In genomic region chr9:65133739-65134138, GRCm38 (mm10) we compare ENCODE assay signal across 7 mouse cellular contexts. TPM values are rescaled to one million over a fixed set of nuclear protein-coding genes. Genes with fewer than 3 reads are reported as not detected.
DNase-seq lines count a peak whose midpoint lies in the region; ATAC-seq lines count a peak whose summit lies in the region.

No protein-coding gene starts in this region.

- peak; percentile 45 for ATAC-seq in intestine, embryonic 14.5 days (replicated peaks; ENCODE audit: low FRiP score, low TSS enrichment, low read depth)

- H3K36me3 ChIP-seq in intestine, embryonic 14.5 days (ENCODE audit: control insufficient read depth, insufficient read depth, low read length) = peaks cover 58% of the 10 kb centered on the region

- H3K9me3 ChIP-seq in intestine, embryonic 14.5 days (ENCODE audit: control insufficient read depth, low read length) = no peaks in the 10 kb centered on the region

- no peaks in the 10 kb centered on the region for H3K4me1 ChIP-seq in intestine, embryonic 14.5 days (replicated peaks; ENCODE audit: control insufficient read depth, insufficient read depth, low read length)

- H3K4me3 ChIP-seq in intestine, embryonic 14.5 days (ENCODE audit: low read depth, low read length) = no peak overlapping the region

- H3K27me3 ChIP-seq in intestine, embryonic 14.5 days (replicated peaks; ENCODE audit: control insufficient read depth, insufficient read depth, low read length) = no peaks in the 10 kb centered on the region

- WGBS in intestine, embryonic 14.5 days = 5% methylated on average over 10 of the region's 10 CpGs

- peak; percentile 81 for DNase-seq in R1 (ENCODE audit: low read depth, low spot score)
- peak; percentile 92 to 95 for DNase-seq in cerebellum, postnatal 10 days
- DNase-seq in frontal cortex, postnatal 36 days (ENCODE audit: low spot score in 2 of 2) = peak; percentile 74 to 82
- DNase-seq in intestine, embryonic 14.5 days (ENCODE audit: low spot score) = peak; percentile 95
- peak; percentile 66 to 81 for DNase-seq in left cerebral cortex, postnatal 10 days (ENCODE audit: extremely low spot score in 1 of 2, low spot score in 2 of 2)
- peak; percentile 85 for DNase-seq in mesoderm, embryonic 11.5 days (ENCODE audit: low read depth, low spot score)
- peak; percentile 88 for DNase-seq in right cerebral cortex, postnatal 4 days

- H3K9ac ChIP-seq in intestine, embryonic 14.5 days (ENCODE audit: low read length) = no peak overlapping the region

- no peak overlapping the region for H3K4me2 ChIP-seq in intestine, embryonic 14.5 days (ENCODE audit: low read length)

- intact Hi-C loops in left cerebral cortex, postnatal 10 days (cut with DNase I) = loop anchor here (2.0 kb wide), 1 partner anchor 55 kb away; no protein-coding TSS in a partner anchor

- no peak overlapping the region for H3K27ac ChIP-seq in intestine, embryonic 14.5 days (ENCODE audit: low read depth)

RNA-seq across cellular contexts. Expression of gene Igdcc3, which starts 7.2 kb away (rescaled TPM):
- 2.7 and 2.9 TPM in 2 replicates for polyA plus RNA-seq in intestine, embryonic 14.5 days (2014; fragmentation: Nextera tagmentation; extraction: Ambion mirVana)
- total RNA-seq in left cerebral cortex, postnatal 10 days (2021) = 1 to 10 TPM; 2.5 to 4.2 TPM

RNA-seq across cellular contexts. Expression of gene Igdcc4, which starts 32.5 kb away (rescaled TPM):
- 39.6 and 42.2 TPM in 2 replicates for polyA plus RNA-seq in intestine, embryonic 14.5 days (2014; fragmentation: Nextera tagmentation; extraction: Ambion mirVana)
- 10 to 100 TPM; 25.5 to 29.2 TPM for total RNA-seq in left cerebral cortex, postnatal 10 days (2021)
